8 mouse cellular contexts compared by ENCODE assay signal in genomic region chr12:33957400-33958240, GRCm38 (mm10). TPM values are rescaled to one million over a fixed set of nuclear protein-coding genes. Genes with fewer than 3 reads are reported as not detected.
DNase-seq lines count a peak whose midpoint lies in the region; ATAC-seq and TF ChIP-seq lines count a peak whose summit lies in the region.

TSS of gene Twist1 (plus strand) at chr12:33957671.

- H3K27ac ChIP-seq in kidney, adult 2 months (ENCODE audit: insufficient read depth, low read depth, low read length) = no peak within 1 kb of the TSS
- H3K27ac ChIP-seq in intestine, embryonic 14.5 days (ENCODE audit: low read depth) = peak within 1 kb of the TSS; percentile 52
- peak within 1 kb of the TSS; percentile 83 for H3K27ac ChIP-seq in midbrain, embryonic 10.5 days (replicated peaks)

- 1% methylated on average over 99 of the region's 105 CpGs for WGBS in kidney, adult 2 months
- under 1% methylated on average over 79 of the region's 105 CpGs for WGBS in intestine, embryonic 14.5 days
- WGBS in midbrain, embryonic 10.5 days = under 1% methylated on average over 91 of the region's 105 CpGs

- TF ChIP-seq CTCF in kidney, adult 2 months (conservative IDR thresholded peaks at IDR 0.05; ENCODE audit: insufficient read depth, insufficient read length, low read depth, low read length) = no peak

- H3K4me3 ChIP-seq in kidney, adult 2 months (ENCODE audit: insufficient read depth, low read depth, low read length) = peak within 1 kb of the TSS; percentile 55
- peak within 1 kb of the TSS; percentile 60 for H3K4me3 ChIP-seq in intestine, embryonic 14.5 days (ENCODE audit: low read depth, low read length)
- peak within 1 kb of the TSS; percentile 64 for H3K4me3 ChIP-seq in midbrain, embryonic 10.5 days

- DNase-seq in kidney, adult 2 months = peak; percentile 26
- DNase-seq in kidney, adult 9 months = no peak
- DNase-seq in adrenal gland, postnatal 4 days (ENCODE audit: low spot score in 2 of 2) = peak; percentile 24 to 29
- peak; percentile 78 for DNase-seq in gastrocnemius, postnatal 14 days
- DNase-seq in intestine, embryonic 14.5 days (ENCODE audit: low spot score) = peak; percentile 83
- DNase-seq in midbrain, embryonic 10.5 days (ENCODE audit: low spot score) = peak; percentile 79
- DNase-seq in testis, postnatal 14 days (ENCODE audit: low spot score) = peak; percentile 71
- DNase-seq in frontal cortex, postnatal 10 days (ENCODE audit: low spot score in 2 of 2) = no peak

- TF ChIP-seq POLR2A in kidney, adult 2 months (IDR thresholded peaks at IDR 0.05; ENCODE audit: low read depth, low read length) = no peak

- H3K4me2 ChIP-seq in intestine, embryonic 14.5 days (ENCODE audit: low read length) = peak within 1 kb of the TSS; percentile 65

- peaks cover 11% of the 10 kb centered on the region for H3K27me3 ChIP-seq in kidney, adult 2 months (replicated peaks; ENCODE audit: control insufficient read depth, insufficient read depth, low read length)
- H3K27me3 ChIP-seq in intestine, embryonic 14.5 days (replicated peaks; ENCODE audit: control insufficient read depth, insufficient read depth, low read length) = peaks cover 90% of the 10 kb centered on the region
- H3K27me3 ChIP-seq in midbrain, embryonic 10.5 days (ENCODE audit: low read depth, poor library complexity, severe bottlenecking) = peaks cover 100% of the 10 kb centered on the region

- H3K9me3 ChIP-seq in intestine, embryonic 14.5 days (ENCODE audit: control insufficient read depth, low read length) = no peaks in the 10 kb centered on the region
- H3K9me3 ChIP-seq in midbrain, embryonic 10.5 days (replicated peaks) = no peaks in the 10 kb centered on the region

- intact Hi-C loops in gastrocnemius, postnatal 14 days (cut with DNase I; ENCODE audit: low total_unique reads) = no loop called here

- peak within 1 kb of the TSS; percentile 67 for H3K9ac ChIP-seq in intestine, embryonic 14.5 days (ENCODE audit: low read length)

- H3K4me1 ChIP-seq in kidney, adult 2 months (ENCODE audit: control insufficient read depth, insufficient read depth, low read length) = no peaks in the 10 kb centered on the region
- peaks cover 4% of the 10 kb centered on the region; the same call in 1 of the 2 replicates for H3K4me1 ChIP-seq in intestine, embryonic 14.5 days (replicated peaks; ENCODE audit: control insufficient read depth, insufficient read depth, low read length)
- peaks cover 40% of the 10 kb centered on the region for H3K4me1 ChIP-seq in midbrain, embryonic 10.5 days

- H3K36me3 ChIP-seq in kidney, adult 2 months (ENCODE audit: control insufficient read depth, insufficient read depth, low read length) = no peaks in the 10 kb centered on the region
- no peaks in the 10 kb centered on the region for H3K36me3 ChIP-seq in intestine, embryonic 14.5 days (ENCODE audit: control insufficient read depth, insufficient read depth, low read length)
- H3K36me3 ChIP-seq in midbrain, embryonic 10.5 days = no peaks in the 10 kb centered on the region

- ATAC-seq in intestine, embryonic 14.5 days (replicated peaks; ENCODE audit: low FRiP score, low TSS enrichment, low read depth) = peak; percentile 78

RNA-seq across cellular contexts. Expression of gene Twist1, which starts in this region (rescaled TPM):
- 2.0 and 3.0 TPM in 2 replicates for polyA plus RNA-seq in kidney, adult 2 months (2012; rRNA removed)
- total RNA-seq in adrenal gland, postnatal 4 days (2021) = 10 to 100 TPM in 1 of 2 experiments, 1 to 10 TPM in 1; 9.1 to 10.0 TPM
- total RNA-seq in gastrocnemius, postnatal 14 days (2021) = 1 to 10 TPM; 2.1 to 3.5 TPM
- 3.6 and 3.7 TPM in 2 replicates for polyA plus RNA-seq in intestine, embryonic 14.5 days (2014; fragmentation: Nextera tagmentation; extraction: Ambion mirVana)
- 7.6 and 8.5 TPM in 2 replicates for polyA plus RNA-seq in midbrain, embryonic 10.5 days (2016; fragmentation: Nextera tagmentation; extraction: Ambion mirVana)

Comparison
In these comparisons a context has a peak if more than half of its experiments do, and no peak if none do; other contexts are left out.
1. DNase-seq: peak in kidney, adult 2 months (single experiment), adrenal gland, postnatal 4 days (2 of 2), gastrocnemius, postnatal 14 days (single experiment), intestine, embryonic 14.5 days (single experiment), midbrain, embryonic 10.5 days (single experiment) and testis, postnatal 14 days (single experiment); none in kidney, adult 9 months (single experiment) and frontal cortex, postnatal 10 days (0 of 2).
2. Peak in every context shown above with its lines, with median percentiles within 50 percentile points of each other: H3K4me3 ChIP-seq.